Mouse (Mus musculus) induced T-regulatory cell, adult 2 months (primary cell): ENCODE data around the gene Plcb1.
"Not testable (repeated sequence)": the region's sequence is repeated elsewhere in the genome, so short reads cannot be mapped to it uniquely, and the experiment has no call there.

Source experiments
- DNase-seq: peaks from one replicate; pipeline ENCODE4 v3.0.0-alpha.2; 2012; ENCODE audit warnings: low read depth

Gene Plcb1

DNA sequence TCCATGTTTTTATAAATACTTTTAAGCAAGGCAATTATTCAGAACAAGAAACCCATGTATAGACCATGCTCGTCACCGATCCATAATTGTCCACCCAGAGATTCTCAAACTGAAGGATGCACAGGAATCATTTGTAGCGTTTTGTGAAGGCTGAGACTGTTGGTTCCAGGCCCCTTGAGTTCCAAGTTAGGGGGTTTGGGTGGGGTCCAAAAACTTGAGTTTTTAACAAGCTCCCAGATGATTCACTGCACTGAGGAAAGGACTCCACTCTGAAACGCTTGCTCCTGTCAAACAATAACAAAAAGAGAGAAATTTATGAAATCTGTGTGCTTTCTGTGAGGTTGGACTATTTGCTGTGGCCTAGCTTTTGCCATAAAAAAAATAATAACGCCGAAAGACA is 186.5 kb downstream of the Plcb1 start:
- DNase-seq, result no peak

DNA sequence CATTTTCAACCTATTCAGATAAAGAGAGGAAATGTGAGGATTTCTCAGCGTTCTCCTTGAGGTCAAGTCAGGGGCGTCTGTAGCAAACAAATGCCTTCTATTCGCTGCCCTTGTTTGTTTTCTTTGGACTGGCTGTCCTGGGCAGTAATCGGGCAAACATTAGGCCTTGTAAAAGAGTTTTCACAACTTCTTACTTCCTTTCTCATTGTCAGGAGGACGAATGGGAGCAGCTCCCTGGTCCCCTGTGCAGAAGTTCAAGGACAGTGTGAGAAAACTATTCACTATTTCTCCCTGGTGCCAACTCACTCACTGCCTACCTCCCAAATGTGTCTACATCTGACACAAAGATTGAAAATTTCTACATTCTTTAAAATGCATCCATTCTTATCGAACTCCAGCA is 188.8 kb downstream of the Plcb1 start:
- DNase-seq, result no peak

DNA sequence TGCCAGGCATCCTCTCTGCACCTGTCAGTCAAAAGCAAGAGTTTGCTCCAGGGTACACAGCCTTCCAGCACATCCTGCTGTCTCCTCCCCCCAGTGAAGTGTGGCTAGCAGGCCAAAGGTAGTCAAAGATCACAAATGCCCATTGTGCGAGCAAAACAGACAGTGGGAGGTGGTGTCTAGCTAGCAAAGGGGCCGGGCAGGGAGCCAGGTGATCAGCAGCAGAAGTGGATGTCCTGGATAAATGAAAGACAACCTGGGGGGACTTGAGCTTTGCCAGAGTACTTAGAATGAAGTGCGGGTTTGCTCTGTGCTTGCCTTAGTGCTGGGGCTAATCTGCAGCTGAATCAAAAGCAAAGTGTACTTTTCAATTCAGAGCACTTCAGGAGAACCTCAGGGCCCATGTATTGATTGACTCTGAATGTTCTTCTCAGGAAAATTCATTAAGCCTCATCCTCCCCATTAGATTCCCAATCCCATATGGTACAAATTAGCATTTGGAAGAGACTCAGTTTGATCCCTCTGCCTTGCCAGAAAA is 191.0 kb downstream of the Plcb1 start:
- DNase-seq, result no peak

DNA sequence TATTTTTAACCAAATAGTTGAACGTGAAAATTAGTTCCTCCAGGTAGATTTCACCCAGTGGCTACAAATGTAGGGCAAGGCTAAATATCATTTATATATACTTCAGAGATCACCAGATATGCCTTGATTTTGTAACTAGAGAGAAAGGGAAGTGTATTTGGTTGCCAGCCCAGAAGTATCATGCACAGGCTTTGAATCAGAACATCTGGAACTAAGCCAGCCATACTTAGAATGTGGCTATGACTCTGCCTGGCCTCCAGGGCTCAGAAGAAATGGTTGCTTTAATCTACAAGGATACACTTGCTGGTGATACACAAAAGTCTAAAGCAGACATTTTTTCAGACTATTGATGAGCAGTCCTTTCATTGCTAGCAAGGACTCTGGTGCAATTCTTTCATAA is 191.8 kb downstream of the Plcb1 start:
- DNase-seq, result no peak

DNA sequence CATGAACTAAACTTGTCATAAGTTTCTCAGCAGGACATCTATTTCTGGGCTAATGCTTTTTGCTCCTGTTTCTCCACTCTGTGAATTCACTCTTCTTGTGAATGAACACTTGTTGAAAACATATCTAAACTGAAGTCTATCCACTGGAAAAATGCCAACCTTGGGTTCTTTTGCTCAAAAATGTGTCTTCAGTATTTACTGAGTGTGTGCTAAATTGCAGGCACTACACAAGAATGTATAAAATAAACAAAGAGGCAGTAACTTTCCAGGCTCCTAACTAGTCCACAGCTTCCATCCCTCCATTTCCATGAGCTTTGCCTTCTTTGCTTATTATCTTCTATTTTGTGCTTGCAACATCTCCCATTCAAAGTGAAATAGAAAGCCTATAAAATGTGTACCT is 195.5 kb downstream of the Plcb1 start:
- no peak for DNase-seq

DNA sequence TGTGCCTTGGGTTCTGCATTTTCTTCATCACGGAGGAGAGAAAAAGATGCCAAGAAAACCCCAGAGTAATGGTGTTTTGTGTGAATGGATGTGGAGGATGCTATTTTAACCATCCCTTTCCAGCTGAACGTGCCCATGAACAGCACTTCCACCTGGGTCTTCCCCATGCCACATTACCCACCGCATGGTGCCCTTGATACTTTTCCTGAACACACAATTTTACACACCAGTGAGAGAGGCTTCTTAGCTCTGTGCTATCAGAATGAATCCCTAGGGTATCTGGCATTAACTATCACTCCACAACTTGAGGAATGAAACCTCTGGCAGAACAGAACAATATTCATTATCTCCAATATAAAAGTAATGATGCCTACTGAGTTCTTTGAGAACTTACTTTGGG is 199.0 kb downstream of the Plcb1 start:
- DNase-seq, result no peak

DNA sequence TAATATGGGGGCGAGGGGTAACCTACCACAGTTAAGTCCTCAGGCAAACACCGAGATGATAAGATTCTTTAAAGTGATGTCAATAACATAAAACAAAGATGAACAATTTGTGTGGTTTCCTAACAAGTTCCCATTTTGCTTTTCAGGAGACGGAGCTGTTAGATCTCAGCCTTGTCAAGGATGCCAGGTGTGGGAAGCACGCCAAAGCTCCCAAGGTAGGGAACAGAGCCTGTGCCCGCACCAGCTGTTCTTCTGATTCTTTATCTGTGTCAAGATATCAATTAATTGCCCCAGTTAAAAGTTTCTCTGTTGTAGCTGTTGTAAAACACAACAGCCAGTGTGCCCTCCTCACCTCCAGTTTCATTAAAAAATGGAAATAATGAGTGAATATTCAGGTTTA is 202.1 kb downstream of the Plcb1 start:
- no peak for DNase-seq

DNA sequence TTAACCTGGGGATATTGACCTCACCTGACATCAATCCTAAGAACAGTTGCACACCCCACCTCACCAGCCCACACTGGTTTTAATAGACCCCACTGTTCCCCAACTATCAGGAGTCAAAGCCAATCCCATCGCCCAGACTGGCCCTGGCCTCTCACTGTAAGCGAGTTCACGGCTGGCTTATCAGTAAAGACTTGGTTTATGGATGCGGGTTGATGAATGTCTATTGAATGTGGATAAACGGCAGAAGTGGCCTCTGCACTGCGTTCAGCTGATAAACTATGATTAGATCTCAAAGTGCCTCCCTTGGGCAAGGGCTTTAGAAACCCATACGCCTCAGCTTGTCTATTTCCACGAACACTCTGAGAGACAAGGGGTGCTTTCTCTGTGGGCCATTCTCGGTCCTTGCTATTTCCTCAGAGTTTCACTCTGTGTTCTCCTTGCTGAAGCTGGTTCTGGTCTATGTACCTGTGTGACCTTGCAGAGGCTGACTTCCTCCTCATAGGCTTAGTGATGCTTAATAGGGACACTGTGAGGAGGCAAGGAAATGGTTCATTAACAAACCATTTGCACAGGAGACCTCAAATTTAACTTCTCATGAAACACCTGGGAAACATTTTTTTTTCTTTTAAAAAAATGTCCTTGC is 203.9 kb downstream of the Plcb1 start:
- DNase-seq, result no peak

DNA sequence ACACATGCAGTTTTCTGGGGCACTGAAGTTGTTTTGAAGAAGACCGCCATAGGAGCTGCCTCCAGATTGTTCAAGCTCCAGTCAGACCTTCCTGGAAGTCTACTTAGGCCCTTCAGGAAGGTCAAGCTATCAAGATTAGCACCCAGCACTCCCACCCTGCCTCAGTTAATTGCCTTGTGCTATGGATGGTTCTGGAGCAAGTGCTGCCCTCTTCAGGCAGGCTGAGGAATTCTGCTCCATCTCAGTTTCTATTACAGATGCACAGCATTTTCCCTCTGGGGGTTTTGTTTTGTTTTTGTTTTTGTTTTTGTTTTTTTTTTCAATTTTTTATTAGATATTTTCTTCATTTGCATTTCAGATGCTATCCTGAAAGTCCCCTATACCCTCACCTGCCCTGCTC is 221.3 kb downstream of the Plcb1 start:
- peak; percentile 1 for DNase-seq

DNA sequence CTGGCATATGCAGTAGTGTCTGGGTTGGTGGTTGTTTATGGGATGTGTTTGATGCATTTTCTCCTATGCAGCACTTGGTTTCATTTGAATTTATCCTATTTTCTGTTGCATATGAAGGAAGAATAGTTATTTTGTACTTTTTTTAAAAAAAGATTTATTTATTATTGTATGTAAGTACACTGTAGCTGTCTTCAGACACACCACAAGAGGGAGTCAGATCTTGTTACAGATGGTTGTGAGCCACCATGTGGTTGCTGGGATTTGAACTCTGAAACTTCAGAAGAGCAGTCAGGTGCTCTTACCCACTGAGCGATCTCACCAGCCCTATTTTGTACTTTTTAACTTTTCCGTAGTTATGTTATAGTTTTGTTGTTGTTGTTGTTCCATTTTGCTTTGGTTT is 222.0 kb downstream of the Plcb1 start:
- not testable (repeated sequence) for DNase-seq

DNA sequence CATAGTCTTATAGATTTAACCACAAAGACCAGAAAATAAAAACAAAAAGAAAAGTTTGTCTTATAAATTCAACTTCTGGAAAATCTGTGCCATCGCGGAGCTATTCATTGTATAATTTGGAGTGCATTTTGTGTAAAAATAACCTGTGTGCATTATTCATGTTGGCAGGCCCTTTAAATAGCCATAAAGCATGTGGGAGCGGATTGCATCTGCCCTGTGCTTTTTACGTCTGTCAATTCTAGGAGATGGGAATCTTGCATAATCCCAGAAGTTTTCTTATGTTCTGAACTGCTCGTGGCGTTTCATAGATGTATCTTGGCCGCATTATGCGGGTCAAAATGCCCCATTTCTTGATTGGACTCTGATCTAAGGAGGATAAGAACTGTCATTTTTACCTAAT is 224.5 kb downstream of the Plcb1 start:
- no peak for DNase-seq

DNA sequence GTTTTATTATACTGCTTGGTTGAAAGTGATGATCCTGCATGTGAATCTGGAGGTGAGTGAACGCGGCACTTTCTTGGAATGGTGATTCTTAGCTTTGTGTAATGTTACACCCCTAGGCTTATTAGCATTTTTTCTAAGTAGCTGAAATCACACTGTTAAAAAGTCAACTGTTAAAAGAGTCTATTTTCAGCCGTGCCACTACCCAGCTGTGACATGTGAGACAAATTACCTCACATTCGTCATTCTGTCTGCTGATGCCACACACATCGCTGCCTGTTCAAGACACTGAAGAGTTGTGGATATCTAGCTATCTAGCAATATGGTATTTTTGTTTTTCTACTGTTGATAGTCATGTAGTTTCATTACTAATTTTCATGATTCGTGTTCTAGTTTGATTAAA is 229.6 kb downstream of the Plcb1 start:
- DNase-seq, result no peak

DNA sequence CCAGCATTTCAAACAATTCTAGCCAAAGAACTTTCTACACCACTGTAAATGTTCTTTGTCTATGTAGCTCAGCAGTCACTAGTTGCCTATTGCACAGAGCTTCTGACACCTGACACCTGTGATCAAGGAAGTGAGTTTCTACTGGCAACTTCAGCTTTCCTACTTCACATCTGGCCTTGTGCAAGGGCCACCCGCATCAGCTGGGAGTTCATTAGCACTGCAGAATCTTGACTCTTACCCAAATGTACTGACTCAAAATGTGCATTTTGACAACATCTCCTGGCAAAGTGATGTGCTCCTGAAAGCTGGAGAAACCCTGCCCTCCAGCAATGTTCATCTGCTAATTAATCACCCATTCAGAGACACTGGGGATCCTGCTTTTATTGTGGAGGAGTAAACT is 232.4 kb downstream of the Plcb1 start:
- DNase-seq, result no peak

DNA sequence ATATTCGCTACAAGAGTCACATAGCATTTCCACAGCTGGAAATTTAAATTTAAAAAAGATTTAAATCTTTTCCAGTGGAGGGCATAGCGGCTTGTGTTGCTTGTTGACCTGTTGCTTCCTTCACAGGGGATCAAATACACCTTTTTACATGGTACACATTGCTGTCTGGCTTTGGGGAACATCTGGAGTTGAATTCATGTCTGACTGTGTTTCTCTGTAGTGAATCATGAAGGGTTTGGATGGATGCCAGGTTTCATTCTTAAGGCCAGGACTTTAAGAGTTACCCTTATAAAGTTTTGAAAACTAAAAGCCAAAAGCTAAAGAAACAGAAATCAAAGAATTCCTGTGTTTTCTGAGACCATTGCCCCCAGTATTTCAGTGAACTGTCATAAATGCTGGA is 232.8 kb downstream of the Plcb1 start:
- DNase-seq, result no peak

DNA sequence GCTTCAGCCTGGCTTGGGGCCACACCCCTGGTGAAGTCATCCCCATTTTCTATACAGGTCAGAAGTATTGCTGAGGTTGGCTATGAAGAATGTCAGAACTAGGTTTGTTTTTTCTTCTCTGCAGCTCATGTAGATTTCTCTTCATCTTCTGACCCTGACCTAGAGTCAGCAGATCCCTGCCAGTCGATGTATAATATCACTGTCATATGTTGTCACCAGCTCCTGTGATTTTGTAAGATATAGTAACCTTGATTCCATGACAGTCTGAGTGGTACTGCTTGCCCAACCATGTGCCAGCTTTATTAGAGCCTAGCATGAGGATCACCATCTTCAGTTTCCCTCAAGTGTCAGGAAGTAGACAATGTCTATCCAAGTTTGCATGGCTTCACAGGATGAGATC is 233.7 kb downstream of the Plcb1 start:
- DNase-seq, result no peak

DNA sequence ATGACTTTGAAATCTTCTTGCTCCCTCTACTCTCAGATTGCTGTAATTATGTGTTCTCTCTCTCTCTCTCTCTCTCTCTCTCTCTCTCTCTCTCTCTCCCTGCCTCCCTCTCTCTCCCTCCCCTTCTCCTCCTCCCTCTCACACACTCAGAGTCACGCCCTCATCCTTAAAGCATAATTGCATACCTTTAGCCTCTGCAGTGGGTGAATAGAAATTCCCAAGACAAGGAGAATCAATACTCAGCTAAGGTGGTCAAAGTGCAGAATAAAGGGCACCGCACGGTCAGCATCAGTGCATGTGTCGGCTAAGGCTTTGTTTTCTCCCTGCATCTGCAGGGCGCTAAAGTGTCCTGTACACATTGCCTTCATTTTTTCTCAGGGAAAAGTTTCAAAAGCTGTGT is 243.4 kb downstream of the Plcb1 start:
- no peak for DNase-seq

DNA sequence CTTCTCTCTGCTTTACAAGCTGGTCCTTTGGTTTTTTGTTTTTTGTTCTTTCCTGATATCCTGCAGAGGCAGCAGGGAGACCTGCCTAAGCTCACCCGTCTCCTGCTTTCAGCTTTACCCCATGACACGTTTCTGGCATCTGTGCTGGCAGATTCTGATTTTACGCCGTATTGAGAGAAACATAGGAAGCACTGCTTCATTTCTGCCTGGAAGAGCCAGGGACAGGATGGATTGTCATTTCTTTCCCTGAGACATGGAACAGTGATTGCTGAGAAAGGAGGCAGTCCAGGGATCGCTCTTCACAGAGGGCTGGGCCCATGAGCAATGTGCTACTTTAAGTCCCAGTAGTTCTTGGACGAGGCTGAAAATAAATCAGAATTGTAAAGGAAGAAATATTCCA is 243.8 kb downstream of the Plcb1 start:
- DNase-seq, result no peak

DNA sequence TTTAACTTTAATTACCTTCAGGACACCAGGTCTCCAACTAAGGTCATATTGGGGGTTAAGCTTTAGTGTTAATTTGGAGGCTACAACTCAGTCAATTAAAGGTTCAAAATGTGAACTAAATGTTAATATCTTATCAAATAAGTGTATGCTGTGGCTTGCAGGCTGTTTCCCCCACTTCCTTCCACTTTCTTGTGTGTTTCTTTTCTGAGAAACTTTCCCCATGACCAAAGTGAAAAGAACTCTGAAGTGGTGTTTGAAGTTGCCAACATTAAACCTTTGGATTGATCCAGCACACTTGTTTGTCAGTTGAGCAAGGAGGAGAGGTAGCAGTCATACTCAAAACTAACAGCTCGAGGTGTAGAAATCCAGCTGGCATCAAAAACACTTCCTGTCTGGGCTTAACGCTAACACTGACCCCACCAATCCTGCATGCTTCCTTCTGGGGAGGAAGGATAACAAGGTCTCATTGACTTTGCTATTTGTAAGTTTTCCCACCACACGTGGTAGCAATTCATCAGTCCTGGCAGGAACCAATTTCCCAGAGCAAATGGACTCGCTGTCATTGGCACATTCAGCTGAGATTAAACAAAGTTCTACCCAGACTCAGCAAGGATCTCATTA is 249.9 kb downstream of the Plcb1 start:
- DNase-seq, result no peak

DNA sequence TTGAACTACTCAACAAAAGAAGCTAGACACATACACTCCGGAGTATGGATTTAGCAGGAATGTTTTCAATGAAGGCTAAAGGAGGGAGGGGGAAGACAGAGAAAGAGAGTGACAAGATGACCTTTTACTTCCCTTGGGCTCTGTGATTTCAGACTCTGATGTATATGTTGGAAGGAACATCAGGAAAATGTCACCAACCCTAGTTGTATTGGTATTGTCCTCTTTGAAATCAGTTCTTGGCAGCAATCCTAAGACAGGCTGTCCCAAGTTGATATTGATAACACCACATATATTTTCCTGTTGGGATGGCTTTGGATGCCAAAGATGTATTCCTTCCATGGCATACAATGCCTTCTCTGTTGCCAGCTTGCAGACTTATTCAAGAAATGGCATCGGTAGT is 262.9 kb downstream of the Plcb1 start:
- no peak for DNase-seq

DNA sequence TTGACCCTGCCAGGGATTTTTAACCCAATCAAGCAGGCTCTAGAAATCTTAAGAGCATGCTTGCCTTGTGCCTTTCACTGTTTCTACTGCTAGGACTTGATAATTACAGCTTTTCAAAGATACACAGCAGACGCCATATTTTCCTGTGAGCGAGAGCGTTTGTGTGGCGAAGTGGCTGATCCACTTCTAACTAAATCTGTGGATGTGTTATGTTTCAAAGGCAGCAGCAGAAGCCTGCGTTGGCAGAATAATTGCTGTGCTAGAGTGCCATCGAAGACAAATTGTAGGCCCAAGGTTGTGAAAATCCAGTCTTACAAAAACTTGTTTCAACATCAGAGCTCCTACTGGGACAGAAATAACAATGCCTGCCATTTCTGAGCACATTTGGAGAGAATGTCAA is 263.4 kb downstream of the Plcb1 start:
- no peak for DNase-seq

DNA sequence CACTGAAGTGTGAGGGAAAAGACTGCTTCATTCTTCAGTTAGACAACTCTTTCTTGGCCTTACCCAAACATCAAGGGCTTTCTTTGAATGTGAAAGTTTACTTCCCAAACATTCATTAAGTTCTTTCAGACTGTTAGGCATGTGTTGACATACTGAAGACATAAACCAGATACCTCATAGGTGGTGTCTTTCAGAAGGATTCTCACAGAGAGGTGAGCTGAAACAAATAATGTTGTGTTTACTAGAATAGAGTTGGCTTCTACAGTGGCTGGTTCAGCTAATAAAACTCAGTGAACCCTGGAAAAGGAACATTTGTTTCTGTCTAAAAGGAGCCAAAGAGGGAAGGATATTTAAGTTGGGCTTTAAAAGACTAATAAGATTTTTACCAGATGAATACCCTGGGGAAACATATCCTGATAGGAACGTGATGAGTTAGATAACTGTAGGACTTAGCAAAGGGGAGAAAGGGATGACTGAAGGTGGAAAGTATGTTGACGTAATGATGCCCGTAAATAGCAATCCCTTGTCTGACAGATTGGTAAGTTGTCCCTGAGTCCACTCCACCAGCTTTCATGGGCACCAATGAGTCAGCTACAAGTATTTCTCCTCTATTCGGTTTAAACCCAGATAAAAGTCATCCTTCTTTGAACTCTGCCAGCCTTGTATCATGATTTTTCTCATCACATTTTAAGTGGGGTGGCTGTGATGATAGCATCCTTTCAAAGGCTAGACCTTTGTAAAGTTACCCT is 265.8 kb downstream of the Plcb1 start:
- DNase-seq, result no peak

DNA sequence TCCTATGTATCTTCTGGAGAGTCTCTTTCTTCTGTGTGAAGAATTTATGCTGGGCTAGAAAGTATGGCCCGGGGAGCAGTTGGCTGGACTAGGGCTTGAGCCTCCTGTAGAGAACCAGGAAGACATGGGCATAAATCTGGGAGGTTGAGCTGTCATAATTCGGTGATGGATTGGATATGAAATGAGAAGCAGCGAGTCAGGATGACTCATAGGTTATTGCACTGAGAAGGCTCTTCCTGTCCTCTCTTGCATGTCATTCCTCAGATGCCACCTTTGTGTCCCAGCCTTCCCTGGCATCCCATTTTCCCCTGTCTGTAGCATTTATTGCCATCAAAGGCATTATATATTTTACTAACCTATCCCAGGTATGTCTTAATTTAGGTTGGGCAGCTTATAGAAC is 267.5 kb downstream of the Plcb1 start:
- no peak for DNase-seq

DNA sequence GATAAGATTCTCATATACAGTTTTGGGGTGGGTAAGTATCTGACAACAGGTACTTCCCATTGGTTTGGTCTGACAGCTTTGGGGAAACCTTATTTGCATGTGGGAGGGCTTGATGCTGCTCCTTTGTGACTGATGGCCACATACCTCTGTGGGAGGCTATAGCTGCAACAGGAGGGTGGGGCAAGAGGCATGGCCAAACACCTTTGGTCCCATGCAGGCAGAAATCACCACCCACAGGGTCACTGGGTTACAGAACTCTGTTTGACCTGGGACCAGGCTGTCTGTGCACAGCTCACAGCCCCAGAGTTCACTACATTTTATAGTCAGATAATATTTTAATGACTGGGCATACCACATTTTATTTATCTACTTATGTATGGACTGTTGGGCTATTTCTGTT is 281.6 kb downstream of the Plcb1 start:
- no peak for DNase-seq
